Mouse (Mus musculus) thymus, adult 2 months (tissue): Measurements from ENCODE around the gene BC030499.

ENCODE experiments used
- CTCF ChIP-seq: fragments of 200-500 bp; IDR thresholded peaks from 2 replicates; pipeline ENCODE4 v1.5.1; 2012; ENCODE audit warnings: mild to moderate bottlenecking, control low read depth, low read length, moderate library complexity, borderline replicate concordance; ENCODE audit not compliant: control insufficient read depth, poor library complexity, insufficient read depth; ENCODE audit errors: extremely low read depth
- POLR2A ChIP-seq: fragments of 200-500 bp; IDR thresholded peaks from 2 replicates; pipeline ENCODE4 v1.6.1; 2012; ENCODE audit warnings: mild to moderate bottlenecking, low read length, control low read depth, moderate library complexity; ENCODE audit not compliant: control insufficient read depth, poor library complexity, insufficient read depth; ENCODE audit errors: extremely low read depth

- TF ChIP-seq CTCF (no peak), POLR2A (no peak)
Observed at GRCm38 (mm10) chr11:78344890-78345715, 54.5 kb downstream of the BC030499 start.
